Mouse (Mus musculus) olfactory bulb, adult 2 months (tissue): ENCODE measurements around the gene Copz1.

ENCODE experiments used
- CTCF ChIP-seq: fragments of 200-500 bp; IDR thresholded peaks from 2 replicates; pipeline ENCODE4 v1.5.1; 2012; ENCODE audit warnings: low read depth, mild to moderate bottlenecking, low read length, moderate library complexity; ENCODE audit not compliant: insufficient read depth
- POLR2A ChIP-seq: fragments of 200-500 bp; IDR thresholded peaks from 2 replicates; pipeline ENCODE4 v1.6.1; 2012; ENCODE audit warnings: mild to moderate bottlenecking, low read depth, low read length, moderate library complexity; ENCODE audit not compliant: insufficient read depth

- TF ChIP-seq CTCF: no peak
- no peak for TF ChIP-seq POLR2A
Observed at GRCm38 (mm10) chr15:103318201-103318816, 45.8 kb downstream of the Copz1 start.
